Mouse (Mus musculus) MEL (cell line): ENCODE data around the gene Foxr1. TPM values are rescaled to one million over a fixed set of nuclear protein-coding genes. Genes with fewer than 3 reads are reported as not detected.
A peak's percentile ranks its signal among the peaks of the same experiment; 100 is the strongest.

Source experiments
- DNase-seq: peaks from one replicate; pipeline ENCODE4 v3.0.0; 2011; ENCODE audit warnings: low read depth, low spot score
- H3K27ac ChIP-seq: 2 replicates; pipeline ENCODE4 v1.5.1; 2012; ENCODE audit warnings: low read depth, mild to moderate bottlenecking, control low read depth, low read length, moderate library complexity; ENCODE audit not compliant: control insufficient read depth
- H3K27me3 ChIP-seq, 2 experiments: fragments of 150-350 bp in 1 of 2; sonication (generic) in 1 of 2; 2 replicates each; pipeline ENCODE4 v1.6.1; 2012; ENCODE audit warnings: low read length in 2 of 2, mild to moderate bottlenecking in 2 of 2, improper control_type of control experiment in 1 of 2, moderate library complexity in 1 of 2; ENCODE audit not compliant: insufficient read depth in 2 of 2, control insufficient read depth in 1 of 2
- H3K36me3 ChIP-seq, 2 experiments: 2 replicates each; pipeline ENCODE4 v1.6.1; 2012 to 2014; ENCODE audit warnings: low read length in 2 of 2, improper control_type of control experiment in 1 of 2, inconsistent platforms in 1 of 2, mild to moderate bottlenecking in 1 of 2; ENCODE audit not compliant: insufficient read depth in 2 of 2, control insufficient read depth in 1 of 2
- H3K4me1 ChIP-seq, 2 experiments: fragments of 150-350 bp in 1 of 2; sonication (generic) in 1 of 2; 2 replicates each; pipeline ENCODE4 v1.6.1; 2012; ENCODE audit warnings: low read length in 2 of 2, improper control_type of control experiment in 1 of 2, mild to moderate bottlenecking in 1 of 2; ENCODE audit not compliant: insufficient read depth in 2 of 2, control insufficient read depth in 1 of 2
- H3K4me3 ChIP-seq, 2 experiments: fragments of 150-350 bp in 1 of 2; sonication (generic) in 1 of 2; 2 replicates each; pipeline ENCODE4 v1.5.1; 2012; ENCODE audit warnings: low read depth in 2 of 2, low read length in 2 of 2, mild to moderate bottlenecking in 2 of 2, moderate library complexity in 2 of 2, control low read depth in 1 of 2, improper control_type of control experiment in 1 of 2; ENCODE audit not compliant: control insufficient read depth in 1 of 2, insufficient read depth in 1 of 2
- H3K79me2 ChIP-seq: 2 replicates; pipeline ENCODE4 v1.6.1; 2012; ENCODE audit warnings: mild to moderate bottlenecking, low read length, moderate library complexity; ENCODE audit not compliant: control insufficient read depth, poor library complexity, insufficient read depth
- H3K9ac ChIP-seq: 2 replicates; pipeline ENCODE4 v1.6.1; 2012; ENCODE audit warnings: low read depth, mild to moderate bottlenecking, control low read depth, low read length, moderate library complexity; ENCODE audit not compliant: control insufficient read depth, poor library complexity, severe bottlenecking
- H3K9me3 ChIP-seq: fragments of 150-350 bp; sonication (generic); replicated peaks from 2 replicates; pipeline ENCODE4 v1.6.1; 2012; ENCODE audit warnings: mild to moderate bottlenecking, low read length, improper control_type of control experiment, moderate library complexity; ENCODE audit not compliant: insufficient read depth
- CHD2 ChIP-seq: IDR thresholded peaks from 2 replicates; pipeline ENCODE4 v1.6.1; 2011; ENCODE audit warnings: low read length, improper control_type of control experiment
- CTCF ChIP-seq, 3 experiments: IDR thresholded peaks in 2 of 3; conservative IDR thresholded peaks in 1 of 3; 2 replicates each; pipeline ENCODE4 v1.5.1; 2011 to 2012; ENCODE audit warnings: low read length in 3 of 3, low read depth in 2 of 3, mild to moderate bottlenecking in 2 of 3, improper control_type of control experiment in 1 of 3, inconsistent platforms in 1 of 3, mixed read lengths in 1 of 3, moderate library complexity in 1 of 3; ENCODE audit not compliant: control insufficient read depth in 1 of 3, insufficient read depth in 1 of 3, poor library complexity in 1 of 3, severe bottlenecking in 1 of 3
- ELF1 ChIP-seq: IDR thresholded peaks from 2 replicates; pipeline ENCODE4 v1.6.1; 2014; ENCODE audit warnings: low read depth, mild to moderate bottlenecking, inconsistent platforms, low read length, improper control_type of control experiment, moderate library complexity
- GATA1 ChIP-seq: IDR thresholded peaks from 2 replicates; pipeline ENCODE4 v1.6.1; 2011; ENCODE audit warnings: low read depth, low read length, improper control_type of control experiment
- HCFC1 ChIP-seq: IDR thresholded peaks from 2 replicates; pipeline ENCODE4 v1.6.1; 2012; ENCODE audit warnings: low read depth, mild to moderate bottlenecking, inconsistent platforms, low read length, improper control_type of control experiment, moderate library complexity
- KAT2A ChIP-seq: conservative IDR thresholded peaks from 2 replicates; pipeline ENCODE4 v1.6.1; 2012; ENCODE audit warnings: low read depth, low read length, improper control_type of control experiment, inconsistent platforms
- MAZ ChIP-seq: IDR thresholded peaks from 2 replicates; pipeline ENCODE4 v1.6.1; 2012; ENCODE audit warnings: low read depth, mild to moderate bottlenecking, inconsistent platforms, low read length, improper control_type of control experiment
- MYB ChIP-seq: IDR thresholded peaks from 2 replicates; pipeline ENCODE4 v1.6.1; 2011; ENCODE audit warnings: mild to moderate bottlenecking, low read depth, low read length, improper control_type of control experiment
- MYC ChIP-seq: IDR thresholded peaks from 2 replicates; pipeline ENCODE4 v1.6.1; 2011; ENCODE audit warnings: low read depth, mild to moderate bottlenecking, low read length, improper control_type of control experiment, moderate library complexity
- POLR2AphosphoS2 ChIP-seq: IDR thresholded peaks from 2 replicates; pipeline ENCODE4 v1.6.1; 2011; ENCODE audit warnings: low read length, improper control_type of control experiment
- RCOR1 ChIP-seq: IDR thresholded peaks from 2 replicates; pipeline ENCODE4 v1.6.1; 2012; ENCODE audit warnings: low read depth, mild to moderate bottlenecking, inconsistent platforms, low read length, improper control_type of control experiment
- SIN3A ChIP-seq: IDR thresholded peaks from 2 replicates; pipeline ENCODE4 v1.6.1; 2012; ENCODE audit warnings: low read length, improper control_type of control experiment, inconsistent platforms
- TCF12 ChIP-seq: IDR thresholded peaks from 2 replicates; pipeline ENCODE4 v1.6.1; 2014; ENCODE audit warnings: low read depth, mild to moderate bottlenecking, inconsistent platforms, low read length, improper control_type of control experiment, moderate library complexity
- USF1 ChIP-seq: IDR thresholded peaks from 2 replicates; pipeline ENCODE4 v1.6.1; 2014; ENCODE audit warnings: low read depth, mild to moderate bottlenecking, inconsistent platforms, low read length, improper control_type of control experiment, moderate library complexity
- USF2 ChIP-seq, 2 experiments: IDR thresholded peaks; 2 replicates each; pipeline ENCODE4 v1.6.1; 2011 to 2012; ENCODE audit warnings: improper control_type of control experiment in 2 of 2, low read length in 2 of 2, borderline replicate concordance in 1 of 2, inconsistent platforms in 1 of 2, low read depth in 1 of 2, mild to moderate bottlenecking in 1 of 2; ENCODE audit not compliant: insufficient read depth in 1 of 2
- ZC3H11A ChIP-seq: IDR thresholded peaks from 2 replicates; pipeline ENCODE4 v1.6.1; 2012; ENCODE audit warnings: low read depth, mild to moderate bottlenecking, inconsistent platforms, low read length, improper control_type of control experiment
- ZMIZ1 ChIP-seq: IDR thresholded peaks from 2 replicates; pipeline ENCODE4 v1.6.1; 2012; ENCODE audit warnings: low read depth, mild to moderate bottlenecking, inconsistent platforms, low read length, improper control_type of control experiment, moderate library complexity
- polyA plus RNA-seq, 2 experiments: library from polyadenylated mRNA; stranded (reverse) in 1 of 2; unstranded in 1 of 2; fragments of >175 nt in 1 of 2; fragments of >200 nt in 1 of 2; gene quantifications; 2 replicates each; pipeline versions ENCODE4 v1.2.1 to v1.2.4; 2012; ENCODE audit warnings: low replicate concordance in 2 of 2, low read depth in 1 of 2; ENCODE audit not compliant: insufficient read length in 2 of 2, insufficient read depth in 1 of 2, missing spikeins in 1 of 2
- total RNA-seq: library from RNA; depleted of rRNA; stranded (reverse); fragments of 300-350 nt; gene quantifications from 2 replicates; pipeline ENCODE4 v1.2.3, GENCODE M21; 2012

Gene Foxr1
- total and polyA plus RNA-seq, 3 experiments: 0.07 to 0.08 TPM; not detected in 1

DNA sequence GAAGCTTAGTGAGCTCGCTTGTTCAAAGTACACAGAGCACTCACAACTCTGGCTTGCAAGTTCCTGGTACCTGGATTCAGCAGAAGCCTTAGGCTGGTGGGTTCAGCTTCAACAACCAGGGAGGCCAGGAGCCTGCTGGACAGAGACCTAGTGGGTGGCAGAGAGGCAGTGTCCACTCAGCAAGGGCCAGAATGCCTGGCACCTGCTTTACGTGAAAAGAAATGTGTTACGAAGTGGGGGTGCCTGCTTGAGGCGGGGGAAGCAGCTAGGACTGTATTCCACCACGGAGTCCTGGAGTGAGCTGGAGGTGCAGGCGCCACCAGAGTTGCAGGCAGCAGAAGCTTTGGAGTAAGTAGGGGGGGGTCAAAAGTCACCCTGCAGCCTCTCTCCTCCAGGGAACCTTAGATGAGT, 44.2 kb upstream of the Foxr1 start:
- DNase-seq: no peak
- Histone ChIP-seq H3K27me3 (no peaks in the 10 kb centered on the region), H3K27ac (no peak overlapping the region), H3K79me2 (peaks cover 4% of the 10 kb centered on the region; the same call in 1 of the 2 replicates), H3K36me3 (no peaks in the 10 kb centered on the region), H3K9ac (no peak overlapping the region), H3K4me3 (no peak overlapping the region)
- TF ChIP-seq POLR2AphosphoS2 (no peak), MAZ (no peak), ZC3H11A (no peak), MYC (no peak), KAT2A (no peak), CHD2 (no peak), MYB (no peak), GATA1 (no peak)
- TF ChIP-seq, all 39 proteins: peak for 0
- Histone ChIP-seq H3K9me3 (no peaks in the 10 kb centered on the region), H3K4me1 (no peaks in the 10 kb centered on the region)

DNA sequence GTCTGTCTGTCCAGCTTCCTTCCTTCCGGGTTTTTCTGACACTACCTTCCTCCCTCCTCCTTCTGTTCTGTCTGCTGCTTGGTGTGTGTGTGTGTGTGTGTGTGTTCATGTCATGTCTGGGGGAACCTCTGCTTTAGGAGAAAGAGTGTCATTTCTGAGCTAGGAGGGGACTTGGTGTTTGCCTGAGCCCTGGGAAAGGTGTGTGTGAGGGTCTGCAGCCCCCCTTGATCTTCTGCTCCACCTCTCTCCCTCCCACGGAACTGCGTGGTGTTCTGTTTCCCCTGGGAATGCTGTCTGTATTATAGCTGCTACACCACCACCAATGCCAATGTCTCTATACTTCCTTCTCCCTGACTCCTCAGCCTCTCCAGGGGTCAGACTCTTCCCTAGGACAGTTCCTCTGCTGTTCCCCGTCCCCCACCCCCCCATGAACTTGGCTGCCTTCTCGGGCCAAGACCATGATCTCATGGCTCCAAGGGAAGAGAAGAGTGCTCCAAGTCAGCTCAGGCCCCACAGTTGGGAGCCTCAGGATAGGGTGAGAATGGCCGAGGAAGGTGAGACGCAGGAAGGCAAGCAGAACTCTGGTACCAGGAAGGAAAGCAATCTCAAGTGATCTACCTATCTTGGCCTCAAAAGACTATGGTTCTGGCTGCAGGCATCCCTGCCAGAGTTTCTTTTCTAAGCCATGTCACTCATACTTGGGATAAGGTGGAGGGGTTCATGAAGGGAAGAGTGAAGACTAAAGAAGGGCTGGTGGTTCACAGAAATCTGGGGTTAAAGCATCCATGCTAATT, 43.6 kb upstream of the Foxr1 start:
- no peaks in the 10 kb centered on the region for H3K27me3 ChIP-seq
- no peak for DNase-seq

GRCm38 (mm10) chr9:44483510-44484044, 42.6 kb upstream of the Foxr1 start:
- Histone ChIP-seq H3K9ac (peak overlapping the region; percentile 74), H3K27ac (no peak overlapping the region), H3K79me2 (peaks cover 4% of the 10 kb centered on the region; the same call in 1 of the 2 replicates), H3K9me3 (no peaks in the 10 kb centered on the region), H3K36me3 (no peaks in the 10 kb centered on the region), H3K4me3 (peak overlapping the region; percentile 85 to 90), H3K27me3 (no peaks in the 10 kb centered on the region), H3K4me1 (no peaks in the 10 kb centered on the region)
- TF ChIP-seq CTCF (IDR thresholded peaks at IDR 0.05 in 2 of 3, conservative IDR thresholded peaks at IDR 0.05 in 1 of 3; ENCODE audit: control insufficient read depth in 1 of 3, insufficient read depth in 1 of 3, low read depth in 2 of 3, low read length in 3 of 3, poor library complexity in 1 of 3, severe bottlenecking in 1 of 3) (no peak), HCFC1 (peak; percentile 92), ZMIZ1 (no peak), SIN3A (peak; percentile 71), KAT2A (peak; percentile 63; the same call in 1 of the 2 replicates), MAZ (no peak)
- DNase-seq: peak; percentile 67

More for the DNA sequence above, 43.6 kb upstream of the Foxr1 start:
- Histone ChIP-seq H3K79me2 (peaks cover 4% of the 10 kb centered on the region; the same call in 1 of the 2 replicates), H3K9me3 (no peaks in the 10 kb centered on the region), H3K36me3 (no peaks in the 10 kb centered on the region), H3K27ac (no peak overlapping the region), H3K4me1 (no peaks in the 10 kb centered on the region), H3K9ac (no peak overlapping the region), H3K4me3 (no peak overlapping the region)
- TF ChIP-seq ZMIZ1 (no peak), USF2 (IDR thresholded peaks at IDR 0.05; ENCODE audit: borderline replicate concordance in 1 of 2, insufficient read depth in 1 of 2, low read depth in 1 of 2, low read length in 2 of 2) (no peak), CTCF (IDR thresholded peaks at IDR 0.05 in 2 of 3, conservative IDR thresholded peaks at IDR 0.05 in 1 of 3; ENCODE audit: control insufficient read depth in 1 of 3, insufficient read depth in 1 of 3, low read depth in 2 of 3, low read length in 3 of 3, poor library complexity in 1 of 3, severe bottlenecking in 1 of 3) (no peak), SIN3A (no peak), RCOR1 (no peak), ZC3H11A (no peak), ELF1 (no peak), MAZ (no peak), KAT2A (no peak), USF1 (no peak), TCF12 (no peak)
